Mouse (Mus musculus): Measurements from ENCODE around the gene Stpg3.

Stpg3 gene

DNA sequence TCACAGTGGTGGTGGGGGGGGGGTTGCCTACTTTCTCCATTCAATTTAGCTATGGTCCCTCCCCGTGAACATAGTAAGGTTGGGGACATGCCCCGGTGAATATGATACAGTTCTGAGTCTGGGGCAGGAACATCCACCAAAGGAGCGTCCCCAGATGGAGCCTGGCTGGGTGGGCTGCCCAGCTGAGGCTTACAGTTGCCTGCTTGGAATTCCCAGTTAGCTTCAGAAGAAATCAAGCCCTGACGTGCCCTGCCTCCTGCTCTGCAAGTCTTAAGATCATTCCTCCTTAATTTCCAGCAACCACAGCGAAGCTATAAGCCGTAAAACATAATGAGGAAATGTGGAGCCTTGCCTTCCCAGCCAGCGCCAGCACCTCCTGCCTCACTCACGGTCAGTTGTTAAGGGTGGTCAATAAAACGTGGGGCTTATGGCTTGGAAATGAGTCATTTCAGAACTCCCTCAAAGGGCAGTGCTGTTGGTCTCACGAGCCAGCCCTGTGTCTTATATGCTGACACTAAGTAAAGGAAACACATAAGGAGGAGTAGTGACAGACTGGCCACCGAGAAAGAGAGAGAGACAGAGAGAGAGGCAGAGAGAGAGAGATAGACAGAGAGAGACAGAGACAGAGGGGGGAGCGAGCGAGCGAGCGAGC, 34.7 kb downstream of the Stpg3 start:
- DNase-seq (ENCODE audit: low spot score) = no peak

DNA sequence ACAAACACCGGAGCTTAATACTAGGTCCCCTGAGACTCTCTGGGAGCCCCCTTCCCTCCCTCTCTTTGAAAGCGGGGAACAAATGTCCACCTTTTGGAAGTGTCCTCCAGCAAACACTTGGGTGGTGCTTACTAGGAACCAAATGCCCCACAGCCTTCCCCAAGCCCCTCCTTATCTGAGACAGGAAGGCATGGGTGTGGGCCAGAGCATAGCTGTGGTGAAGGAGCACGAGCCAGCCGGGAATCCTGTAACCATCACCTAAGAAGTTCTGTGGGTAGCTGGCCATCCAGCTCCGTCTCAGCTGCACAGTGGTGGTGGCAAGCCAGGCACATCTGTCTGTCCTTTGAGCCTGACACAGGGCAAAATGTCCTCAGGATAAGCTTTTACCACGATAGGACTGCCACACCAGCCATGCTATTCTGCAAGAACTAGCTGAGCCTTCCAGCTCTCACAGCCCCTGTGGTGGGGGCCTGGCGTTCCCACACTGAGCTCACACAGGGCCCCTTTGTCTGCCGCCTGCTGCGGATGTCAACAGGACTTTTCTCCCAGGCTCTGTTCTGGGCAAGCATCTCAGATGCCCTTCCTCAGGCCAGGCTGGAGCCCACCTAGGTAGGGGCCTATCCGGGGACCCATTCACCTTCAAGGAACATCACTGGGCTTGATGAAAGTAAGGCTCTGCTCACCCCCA, 36.0 kb downstream of the Stpg3 start:
- no peak for DNase-seq (ENCODE audit: low spot score)

GRCm38 (mm10) chr2:25177685-25178084, 36.8 kb downstream of the Stpg3 start:
- DNase-seq (ENCODE audit: low spot score) = peak; percentile 42

GRCm38 (mm10) chr2:25177076-25177475, 37.4 kb downstream of the Stpg3 start:
- DNase-seq (ENCODE audit: low spot score) = no peak

- DNase-seq (ENCODE audit: low spot score) = no peak
These were observed 37.9 kb downstream of the Stpg3 start for GRCm38 (mm10) chr2:25176573-25176972.

GRCm38 (mm10) chr2:25175690-25176078, 38.8 kb downstream of the Stpg3 start:
- no peak for DNase-seq (ENCODE audit: low spot score)

DNA sequence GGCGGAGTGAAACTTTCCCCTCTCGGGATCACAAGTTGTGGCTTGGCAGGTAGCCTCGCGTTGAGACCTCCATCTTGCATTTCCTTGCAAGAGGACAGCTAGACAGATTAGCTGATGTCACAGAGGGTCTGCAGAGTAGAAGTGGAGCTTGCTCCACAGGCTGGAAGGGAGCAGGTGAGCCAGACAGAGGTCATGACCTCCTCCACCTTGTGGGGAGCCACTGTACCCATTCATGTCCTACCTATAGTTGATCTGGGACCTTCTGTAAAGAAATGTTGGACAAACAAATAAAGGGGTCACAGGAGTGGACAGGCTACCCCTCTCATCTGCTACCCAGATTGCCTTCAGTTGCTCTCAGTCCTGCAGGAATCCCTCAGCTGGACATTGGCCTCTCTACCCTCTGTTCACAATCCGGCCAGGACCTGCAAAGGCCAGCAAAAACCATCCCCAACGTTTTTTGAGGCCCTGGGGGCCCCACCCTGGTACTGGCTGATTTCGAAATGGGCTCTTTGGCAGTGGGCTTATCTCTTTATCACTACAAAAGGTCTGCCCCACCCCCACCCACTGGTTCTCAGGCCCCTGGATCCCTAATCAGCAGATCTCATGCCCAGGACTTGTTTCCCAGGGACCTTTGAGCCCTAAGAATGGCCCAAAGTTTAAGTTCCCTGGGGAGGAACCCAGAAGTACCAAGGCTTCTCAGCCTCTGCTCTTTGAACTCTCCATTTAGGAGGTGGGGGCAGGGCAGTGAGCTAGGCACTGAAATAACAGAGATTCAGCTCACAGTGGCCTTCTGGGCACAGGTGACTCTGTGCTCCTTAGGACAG, 39.4 kb downstream of the Stpg3 start:
- DNase-seq (ENCODE audit: low spot score) = peak; percentile 93

DNA sequence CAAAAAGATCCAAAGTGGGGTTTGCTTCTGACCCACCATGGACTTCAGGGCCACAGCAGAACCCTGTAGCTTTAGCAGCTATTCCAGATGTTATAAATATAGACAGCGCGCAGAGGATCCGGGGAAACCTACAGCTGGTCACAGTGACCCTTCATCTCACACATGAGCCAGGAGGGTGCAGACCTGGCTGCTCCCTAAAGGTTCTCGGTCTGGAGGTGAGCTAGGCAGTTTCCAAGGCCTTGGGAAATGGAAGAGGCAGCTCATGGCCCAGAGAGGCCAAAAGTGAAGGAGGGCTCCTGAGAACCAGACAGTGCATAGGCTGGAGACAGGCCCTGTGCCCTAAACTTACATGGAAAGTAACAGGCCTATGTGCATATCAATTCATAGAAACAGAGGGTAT, 40.6 kb downstream of the Stpg3 start:
- DNase-seq (ENCODE audit: low spot score) = no peak

DNA sequence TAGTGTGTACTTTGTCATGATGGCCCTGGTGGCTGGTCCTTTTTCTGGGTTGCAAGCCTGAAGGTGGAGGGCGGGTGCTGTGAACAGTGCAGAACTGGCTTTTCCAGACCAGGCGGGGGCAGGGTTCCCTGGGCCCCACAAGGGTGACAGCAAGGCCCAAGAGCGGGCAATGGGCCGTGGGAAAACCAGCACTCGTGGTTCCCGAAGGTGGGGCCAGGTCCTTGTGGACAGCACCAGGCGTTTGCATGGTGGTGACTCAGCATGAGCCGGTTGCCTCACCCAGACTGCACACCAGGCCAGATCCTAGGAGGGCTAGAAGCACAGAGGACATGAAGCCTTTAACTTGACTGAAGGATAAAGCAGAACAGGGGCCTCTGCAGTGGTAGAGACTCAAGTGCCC, 41.8 kb downstream of the Stpg3 start:
- no peak for DNase-seq (ENCODE audit: low spot score)

GRCm38 (mm10) chr2:25171769-25172153, 42.7 kb downstream of the Stpg3 start:
- no peak for DNase-seq (ENCODE audit: low spot score)

DNA sequence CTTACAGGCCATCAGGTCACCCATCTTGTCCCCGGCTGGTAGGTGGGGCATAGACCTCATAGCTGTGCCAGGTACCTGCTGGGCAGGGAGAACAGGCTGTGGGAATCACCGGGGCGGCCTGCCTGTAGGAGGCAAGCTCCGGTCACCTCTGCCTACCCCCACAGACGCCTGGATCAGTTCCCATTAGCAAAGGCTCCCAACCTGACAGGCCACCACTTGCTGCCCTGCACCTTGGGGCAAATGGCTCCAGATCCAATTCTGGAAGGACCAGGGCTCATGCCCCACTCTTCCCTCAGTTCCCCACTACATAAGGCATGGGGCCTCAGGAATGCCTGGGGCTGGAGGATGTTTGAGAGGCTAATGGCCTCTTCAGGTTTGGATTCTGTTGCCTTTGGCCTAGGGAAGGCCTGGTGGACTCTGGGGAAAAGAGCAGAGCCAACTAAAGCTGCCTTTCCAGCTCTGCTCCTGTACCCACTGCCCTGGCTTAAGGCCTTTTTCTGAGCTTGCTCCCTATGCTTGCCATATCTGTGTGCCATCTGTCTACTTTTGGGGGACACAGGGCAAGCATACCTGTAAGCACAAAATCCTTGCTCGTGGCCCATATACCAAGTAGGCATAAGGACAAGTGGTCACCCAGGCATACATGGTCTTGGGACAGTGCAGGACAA, 43.2 kb downstream of the Stpg3 start:
- no peak for DNase-seq (ENCODE audit: low spot score)

DNA sequence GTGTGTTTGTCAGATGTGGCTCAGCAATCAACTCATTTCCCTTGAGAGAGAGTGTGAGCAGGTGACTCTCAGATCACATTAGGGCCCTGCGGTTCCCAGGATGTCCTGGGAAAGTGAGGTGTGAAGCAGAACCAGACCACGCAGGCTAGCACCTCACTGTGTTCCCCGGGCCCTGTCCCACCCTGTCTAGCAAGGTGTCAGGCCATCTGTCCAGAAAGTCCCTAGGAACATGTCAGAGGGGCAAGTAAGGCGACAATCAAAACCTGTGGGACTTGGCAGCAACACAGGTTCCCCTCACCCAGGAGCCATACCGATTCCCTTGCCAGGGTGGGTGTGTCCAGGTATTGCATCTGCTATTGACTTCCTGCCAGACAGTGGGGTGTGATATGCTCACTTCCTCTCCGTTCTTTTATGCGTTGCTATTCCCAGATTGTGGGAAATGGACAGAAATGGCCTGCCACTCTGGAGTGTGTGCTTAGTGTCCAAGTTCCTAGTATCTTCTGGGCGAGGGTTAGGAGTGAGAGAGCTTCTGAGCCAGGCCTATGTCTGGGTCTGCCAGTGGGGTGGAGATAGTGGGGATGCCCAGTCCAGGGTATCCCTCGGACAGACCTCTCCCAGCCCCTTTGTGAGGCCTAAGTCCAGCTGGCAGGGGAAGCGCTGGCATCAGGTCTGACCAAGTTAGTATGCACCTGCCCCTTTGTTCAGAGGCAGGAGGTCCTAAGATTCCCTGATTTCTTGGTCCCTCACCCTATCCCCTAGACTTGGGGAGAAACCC, 43.9 kb downstream of the Stpg3 start:
- DNase-seq (ENCODE audit: low spot score) = no peak

DNA sequence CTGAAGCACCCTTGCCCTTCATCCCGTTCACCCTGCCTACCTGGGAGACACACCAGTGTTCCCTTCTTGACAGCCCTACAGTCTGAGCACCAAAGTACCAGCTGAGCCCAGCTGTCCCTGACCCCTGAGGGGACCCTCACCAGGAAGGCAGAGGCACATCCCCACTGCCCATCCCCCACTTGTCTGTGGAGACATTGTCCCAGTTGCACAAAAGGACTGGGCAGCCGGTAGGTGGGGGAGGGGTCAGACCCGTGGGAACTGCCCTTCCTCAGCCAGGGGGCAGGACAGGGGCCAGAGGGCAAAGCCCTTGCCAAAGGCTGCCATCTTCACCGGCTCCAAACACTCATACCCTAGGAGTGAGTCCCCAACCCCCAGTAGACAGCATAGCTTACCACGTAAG, 44.7 kb downstream of the Stpg3 start:
- DNase-seq (ENCODE audit: low spot score) = no peak

DNA sequence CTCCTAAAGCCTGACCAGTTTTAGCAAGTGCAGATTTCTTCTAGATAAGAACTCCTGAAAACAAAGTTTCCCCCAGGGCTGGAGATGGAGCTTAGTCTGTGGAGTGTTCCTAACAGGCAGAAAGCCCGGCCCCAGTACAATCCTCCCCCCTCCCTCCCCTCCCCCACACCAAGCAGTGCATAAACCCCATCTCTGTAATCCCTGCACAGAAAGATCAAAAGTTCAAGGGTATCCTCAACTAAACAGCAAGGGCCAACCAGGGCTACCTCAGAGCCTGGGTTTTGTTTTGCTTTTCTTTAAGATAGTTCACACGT, 45.8 kb downstream of the Stpg3 start:
- no peak for DNase-seq (ENCODE audit: low spot score)

- DNase-seq (ENCODE audit: low spot score) = peak; percentile 84
These were observed 46.3 kb downstream of the Stpg3 start for GRCm38 (mm10) chr2:25167919-25168664.

DNA sequence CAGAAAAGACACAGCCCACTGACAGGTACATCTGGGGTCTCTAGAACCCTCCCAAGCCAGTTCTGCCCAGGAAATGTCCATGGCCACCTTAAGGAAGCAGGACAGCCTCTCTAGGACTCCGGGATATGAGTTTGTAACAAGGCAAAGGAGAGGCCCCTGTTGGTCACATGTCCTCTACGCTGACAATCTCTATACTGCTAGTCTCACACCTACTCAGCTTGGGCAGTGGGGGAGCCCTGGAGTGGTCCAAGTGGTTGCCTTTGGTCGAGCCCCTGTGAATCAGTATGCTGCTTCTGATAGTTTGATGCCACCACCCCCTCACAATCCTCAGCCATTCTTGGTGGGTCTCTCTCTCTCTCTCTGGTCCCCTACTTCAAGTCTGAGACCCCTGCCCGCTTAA, 47.0 kb downstream of the Stpg3 start:
- DNase-seq (ENCODE audit: low spot score) = no peak

Measured in yolk sac, embryonic 10.5 days (tissue).